Mouse (Mus musculus) CD8-positive naive resting alpha-beta T cell, adult 2 months (primary cell): Measurements from ENCODE around the gene 4930402H24Rik.
"Not testable (repeated sequence)": the region's sequence is repeated elsewhere in the genome, so short reads cannot be mapped to it uniquely, and the experiment has no call there.

Experiments
- DNase-seq, 2 experiments: peaks; one replicate each; pipeline ENCODE4 v3.0.0; 2022; ENCODE audit warnings: low read depth in 2 of 2, low spot score in 2 of 2

The 4930402H24Rik gene

DNA sequence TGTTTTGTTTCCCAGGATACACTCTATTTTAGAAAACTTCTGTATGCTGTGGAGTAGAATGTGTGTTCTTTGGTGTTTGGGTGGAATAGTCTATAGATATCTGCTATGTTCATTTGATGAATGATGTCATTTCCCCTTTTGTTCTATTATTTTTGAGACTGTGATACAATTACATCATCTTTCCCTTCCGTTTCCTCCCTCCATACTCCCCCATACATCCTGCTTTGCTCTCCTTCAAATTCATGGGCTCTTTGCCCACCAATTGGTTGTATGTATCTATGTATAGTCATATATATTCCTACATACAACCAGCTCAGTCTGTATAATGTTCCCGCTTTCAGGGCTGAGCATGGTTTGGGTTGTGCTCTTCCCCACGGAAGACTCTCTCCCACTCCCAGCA is 44.1 kb downstream of the 4930402H24Rik start:
- DNase-seq, result no peak

DNA sequence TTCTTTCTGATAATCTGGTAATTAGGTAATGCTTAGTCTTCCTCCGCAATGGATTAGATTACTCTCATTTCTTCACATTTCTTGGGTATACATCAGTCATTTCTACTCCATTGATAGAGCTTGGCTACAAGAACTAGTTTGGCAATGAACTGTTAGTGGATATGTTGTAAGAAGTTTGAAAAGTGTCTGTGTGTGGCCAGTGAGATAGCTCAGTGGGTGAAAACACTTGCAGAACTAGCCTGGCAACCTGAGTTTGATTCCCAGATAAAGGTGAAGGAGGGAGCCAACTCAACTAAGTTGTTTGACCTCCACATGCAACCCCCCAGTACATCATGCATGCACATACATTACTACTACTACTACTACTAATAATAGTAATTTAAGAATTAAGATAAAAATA is 53.2 kb downstream of the 4930402H24Rik start:
- no peak for DNase-seq

DNA sequence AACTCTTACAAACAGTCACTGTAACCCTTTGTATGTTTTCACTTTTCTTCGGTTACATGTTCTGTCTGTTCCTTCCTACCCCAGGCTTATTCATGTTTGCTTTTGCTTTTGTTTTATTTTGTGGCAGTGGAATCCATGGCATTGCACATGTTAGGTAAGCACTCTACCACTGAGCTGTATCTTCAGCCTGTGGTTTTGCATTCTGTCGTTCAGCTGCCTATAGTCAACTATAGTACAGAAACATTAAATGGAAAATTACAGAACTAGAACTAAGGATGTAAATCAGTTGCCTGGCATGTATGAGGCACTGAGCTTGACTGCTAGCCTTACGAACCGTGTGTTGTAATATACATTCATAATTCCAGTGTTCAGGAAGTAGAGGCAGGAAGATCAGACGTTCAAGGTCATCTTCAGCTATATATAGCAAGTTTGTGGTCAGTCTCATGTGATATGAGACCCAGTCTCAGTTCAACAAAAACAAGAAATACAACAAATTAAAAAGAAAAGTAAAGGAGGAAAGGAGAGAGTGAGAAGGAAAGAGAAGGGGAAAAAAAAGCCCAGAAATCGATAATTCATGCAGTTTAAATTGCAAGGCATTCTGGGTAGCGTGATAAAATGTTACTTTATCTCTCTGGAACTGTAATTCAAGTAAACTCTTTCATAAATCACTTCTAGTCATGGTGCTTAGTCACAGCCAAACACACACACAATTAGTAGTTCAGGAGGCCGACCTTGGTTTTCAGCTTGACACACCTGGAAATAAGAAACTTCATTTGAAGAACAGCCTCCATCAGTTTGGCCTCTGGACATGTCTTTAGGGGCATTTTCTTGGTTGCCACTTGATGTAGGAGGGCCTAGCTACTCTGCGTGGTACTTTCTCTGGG is 54.6 kb downstream of the 4930402H24Rik start:
- no peak for DNase-seq

DNA sequence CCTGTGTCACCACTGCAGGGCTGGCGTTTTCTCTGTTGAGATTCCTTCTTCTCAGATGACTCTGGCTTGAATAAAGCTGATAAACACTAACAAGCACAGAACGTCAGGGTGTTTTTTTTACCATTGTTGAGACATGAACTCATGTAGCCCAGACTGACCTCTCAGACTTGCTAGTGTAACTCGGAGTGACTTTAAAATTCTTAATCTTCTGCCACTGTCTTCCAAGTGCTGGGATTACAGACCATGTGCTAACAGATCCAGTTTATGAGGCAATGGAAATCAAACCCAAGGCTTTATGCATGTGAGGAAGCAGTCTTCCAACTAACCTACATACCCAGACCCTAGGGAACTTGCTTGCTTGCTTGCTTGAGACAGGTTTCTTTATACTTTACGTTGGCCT is 56.5 kb downstream of the 4930402H24Rik start:
- DNase-seq, result no peak

DNA sequence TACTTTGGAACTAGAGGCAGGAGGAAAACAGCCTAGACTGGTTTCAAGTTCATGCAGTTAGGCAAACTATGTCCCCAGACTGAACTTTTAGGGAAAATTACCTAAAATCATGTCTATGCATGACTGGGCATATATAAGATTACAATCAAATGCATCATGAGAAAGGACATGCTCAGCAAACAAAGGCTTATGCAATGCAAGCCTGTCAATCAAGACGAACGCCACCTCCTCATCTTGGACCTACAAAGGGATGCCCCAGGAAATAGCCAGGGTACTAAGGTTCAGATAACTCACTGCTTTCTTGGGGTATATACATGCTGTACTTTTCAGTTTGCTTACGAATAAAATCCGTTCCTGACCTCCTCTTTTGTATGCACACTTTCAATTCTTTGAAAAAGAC is 57.9 kb downstream of the 4930402H24Rik start:
- no peak for DNase-seq

DNA sequence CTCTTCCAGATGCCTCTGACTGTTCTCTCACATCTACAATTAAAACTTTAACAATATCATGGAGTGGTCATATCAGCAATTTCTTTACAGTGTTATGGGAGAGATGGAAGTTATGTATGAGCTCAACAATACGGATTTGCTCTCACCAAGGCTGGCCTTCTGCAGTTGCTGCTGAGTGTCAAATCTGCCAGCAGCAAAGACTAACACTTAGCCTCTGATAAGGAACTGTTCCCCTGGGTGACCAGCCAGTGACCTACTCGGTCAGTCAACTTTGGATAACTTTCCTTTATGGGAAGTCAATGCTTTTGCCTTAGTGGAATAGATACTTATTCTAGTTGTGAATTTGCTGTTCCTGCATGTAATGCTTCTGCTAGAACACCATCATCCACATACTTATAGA is 62.6 kb downstream of the 4930402H24Rik start:
- DNase-seq, result no peak

DNA sequence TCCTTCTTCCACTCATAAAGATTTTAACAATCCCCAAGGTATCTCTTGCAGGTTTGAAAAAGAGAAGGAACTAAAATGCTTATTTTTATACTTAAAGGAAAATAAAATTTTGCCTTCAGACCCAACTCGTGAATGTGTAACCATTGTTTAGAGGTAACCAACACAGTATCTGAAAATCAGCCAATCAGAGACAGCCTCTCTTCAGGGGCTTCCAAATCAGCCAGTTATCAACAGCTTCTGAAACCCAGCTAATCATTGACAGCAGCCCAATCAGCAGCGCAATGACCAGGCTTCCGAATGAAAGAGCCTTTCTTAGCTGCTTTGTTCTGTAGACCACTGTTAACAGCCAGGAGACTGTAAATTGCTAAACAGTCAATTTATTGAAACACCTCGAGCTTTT is 65.4 kb downstream of the 4930402H24Rik start:
- peak in 1 of 2 experiments; percentile 2 for DNase-seq

DNA sequence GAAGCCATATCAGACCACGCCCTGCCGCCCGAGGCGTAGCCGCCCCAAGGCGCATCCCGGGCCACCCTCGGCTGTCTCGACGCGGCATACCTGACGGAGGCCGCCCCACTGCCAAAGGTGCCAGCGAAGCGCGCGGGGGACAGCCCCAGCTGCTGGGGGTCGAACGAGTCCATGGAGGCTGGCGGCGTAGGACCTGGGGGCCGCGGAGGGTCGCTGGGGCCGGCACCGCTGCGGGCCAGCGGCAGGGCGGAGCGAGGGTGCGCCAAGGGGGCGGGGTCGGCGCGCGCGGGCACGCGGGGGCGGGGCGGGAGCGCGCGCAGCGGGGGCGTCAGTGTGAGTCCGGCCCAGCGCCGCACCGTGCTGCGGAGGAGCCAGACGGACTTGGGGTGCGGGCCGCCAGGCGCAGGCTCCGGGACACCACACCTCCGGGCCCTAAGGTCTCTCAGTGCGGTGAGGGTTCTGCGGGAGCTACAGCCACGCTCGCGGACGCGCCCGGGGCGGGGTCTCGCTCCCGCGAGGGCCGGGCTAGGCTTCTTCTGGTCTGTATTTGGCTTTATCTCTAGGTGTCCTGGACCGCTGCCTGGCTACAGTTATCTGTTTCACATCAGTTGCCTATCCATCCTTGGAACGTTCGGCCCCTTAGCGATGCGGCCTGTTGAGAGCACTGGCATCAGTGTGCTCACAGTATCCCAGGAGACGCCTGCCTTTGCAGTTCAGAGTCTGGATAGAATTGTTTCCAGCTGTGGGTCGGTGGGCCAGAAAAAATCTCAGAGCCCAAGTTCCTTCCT is 66.1 kb downstream of the 4930402H24Rik start:
- DNase-seq, result peak; percentile 51 to 71

DNA sequence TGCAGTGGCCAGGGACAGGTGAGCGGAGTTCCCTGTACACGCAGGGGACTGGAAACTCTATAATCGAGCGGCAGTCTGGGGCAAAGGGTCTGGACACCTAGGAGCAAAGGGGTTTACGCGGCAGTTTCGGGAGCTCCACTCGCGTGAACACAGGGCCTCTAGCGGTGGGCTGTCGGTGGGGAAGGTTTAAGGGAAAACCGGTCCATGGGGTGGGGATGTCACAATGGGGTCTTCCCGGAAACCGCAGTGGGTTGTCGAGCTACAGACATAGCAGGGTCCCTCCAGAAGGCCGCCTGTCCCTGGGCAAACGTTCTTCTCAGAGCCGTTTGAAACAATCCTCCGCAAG is 66.7 kb downstream of the 4930402H24Rik start:
- no peak for DNase-seq

DNA sequence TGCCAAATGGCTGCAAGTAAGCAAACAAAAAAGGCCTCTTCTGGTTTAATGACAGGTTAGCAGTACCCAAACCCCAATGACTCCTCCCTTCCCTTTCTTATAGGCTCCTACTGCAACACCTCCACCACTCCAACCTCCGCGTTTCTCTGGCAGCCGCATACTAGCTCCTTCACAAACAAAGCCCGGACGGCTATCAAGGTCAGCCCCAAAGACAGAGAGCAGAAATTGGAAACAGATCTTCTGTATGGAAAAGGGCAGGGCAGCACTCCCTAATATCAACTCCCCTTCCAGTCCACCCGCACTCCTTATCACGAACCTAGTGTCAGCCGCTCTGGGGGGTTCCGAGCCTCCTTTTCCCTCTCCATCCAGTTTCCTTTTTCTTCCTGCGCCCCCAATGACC is 67.1 kb downstream of the 4930402H24Rik start:
- peak in 1 of 2 experiments; percentile 2 for DNase-seq

DNA sequence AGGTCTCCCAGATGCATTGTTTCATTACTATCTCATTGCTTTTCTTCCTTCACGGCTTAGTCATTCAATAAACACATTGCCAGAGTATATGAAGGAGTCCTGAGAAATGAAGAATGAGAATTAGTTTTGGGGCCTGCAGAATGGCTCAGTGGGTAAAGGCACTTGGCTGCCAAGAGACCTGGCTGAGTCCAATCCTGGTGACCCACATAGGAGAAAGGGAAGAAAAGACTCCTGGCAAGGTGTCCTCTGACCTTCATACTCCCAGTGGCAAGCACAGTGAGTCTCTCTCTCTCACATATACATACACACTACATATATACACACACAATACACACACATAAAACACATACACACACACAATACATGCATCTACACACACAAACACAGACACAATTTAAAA is 68.1 kb downstream of the 4930402H24Rik start:
- DNase-seq, result no peak

DNA sequence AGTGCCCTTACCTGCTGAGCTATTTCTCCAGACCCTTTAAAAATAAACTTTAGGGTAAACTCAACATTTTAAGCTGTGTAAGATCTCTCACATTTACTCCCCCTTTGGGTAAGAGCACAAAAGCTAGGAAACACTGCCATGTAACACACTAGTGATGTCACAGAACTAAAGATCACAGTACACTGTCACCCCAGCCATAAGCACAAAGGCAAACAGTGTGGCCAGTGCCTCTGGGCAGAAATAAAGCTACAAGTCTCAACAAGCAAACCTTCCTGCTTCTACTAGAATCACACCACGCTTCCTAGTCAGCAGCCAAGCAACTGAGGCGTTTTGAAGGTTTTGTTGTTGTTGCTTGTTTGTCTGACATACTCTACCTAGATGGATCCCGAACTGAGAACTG is 72.5 kb downstream of the 4930402H24Rik start:
- DNase-seq, result no peak

DNA sequence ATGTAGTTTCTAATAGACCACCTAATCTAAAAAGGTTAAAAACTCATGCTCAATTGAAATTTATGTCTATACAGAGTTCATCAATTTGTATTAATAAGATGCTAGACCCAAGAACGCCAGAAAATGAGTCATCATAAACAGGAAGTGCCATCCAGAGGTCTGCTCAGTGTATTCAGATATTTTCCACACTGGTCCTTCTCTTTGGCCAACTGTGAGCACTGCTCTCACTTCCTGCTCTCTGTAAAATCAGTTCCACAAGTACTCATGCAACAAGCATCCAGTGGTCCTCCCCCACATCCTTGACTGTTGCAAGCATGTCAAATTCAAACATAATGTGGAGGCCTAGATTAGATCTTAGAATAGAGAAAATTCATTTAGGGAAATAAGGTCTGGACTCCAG is 73.6 kb downstream of the 4930402H24Rik start:
- DNase-seq, result no peak

DNA sequence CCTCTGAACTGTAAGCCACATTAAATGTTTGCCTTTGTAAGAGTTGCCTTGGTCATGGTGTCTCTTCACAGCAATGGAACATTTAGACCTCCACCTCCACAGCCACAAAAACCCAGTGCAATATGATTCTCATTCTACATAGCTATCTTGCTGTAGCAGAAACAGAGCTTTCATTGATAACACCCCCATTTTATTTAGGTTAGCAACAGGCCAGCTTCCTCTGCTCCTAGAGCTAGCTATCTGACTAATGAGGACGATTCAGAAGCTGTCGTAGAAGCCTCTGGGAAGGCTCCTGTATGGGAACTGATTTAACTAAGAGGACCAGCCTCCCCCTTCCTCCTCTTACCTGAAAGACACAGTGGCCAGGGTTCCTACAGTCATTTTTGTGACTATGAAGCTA is 74.2 kb downstream of the 4930402H24Rik start:
- no peak for DNase-seq

DNA sequence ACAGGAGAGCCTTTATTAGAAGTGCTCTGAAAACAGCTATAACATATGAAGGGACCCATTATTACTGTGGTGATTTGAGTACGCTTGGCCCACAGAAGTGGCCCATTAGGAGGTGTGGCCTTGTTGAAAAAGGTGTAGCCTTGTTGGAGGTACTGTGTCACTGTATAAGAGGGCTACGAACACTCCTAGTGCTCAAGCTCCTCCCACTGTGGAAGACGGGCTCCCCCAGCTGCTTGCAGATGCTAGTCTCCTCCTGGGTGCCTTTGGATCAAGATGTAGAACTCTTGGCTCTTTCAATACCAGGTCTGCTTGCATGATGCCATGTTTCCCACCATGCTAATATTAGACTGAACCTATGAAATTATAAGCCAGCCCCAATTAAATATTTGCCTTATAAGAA is 76.0 kb downstream of the 4930402H24Rik start:
- DNase-seq, result peak in 1 of 2 experiments; percentile 2

DNA sequence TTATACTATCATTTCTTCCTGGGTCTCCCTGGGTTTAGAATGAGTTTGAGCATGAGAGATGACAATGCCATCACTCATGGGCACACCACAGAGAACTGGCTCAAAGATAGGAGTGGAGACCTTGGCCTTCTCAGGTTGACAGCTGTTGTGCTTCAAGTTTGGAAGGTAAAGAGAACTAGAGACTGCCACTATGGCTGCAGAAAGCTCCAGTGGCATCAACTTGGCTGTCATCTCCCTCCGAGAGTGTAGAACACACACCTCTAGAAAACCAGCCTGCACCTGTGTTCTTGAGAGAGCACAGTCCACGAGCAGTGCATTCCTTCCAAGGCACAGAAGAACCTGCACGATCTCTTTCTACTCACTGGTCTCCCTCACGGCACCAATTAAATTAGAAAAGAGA is 76.7 kb downstream of the 4930402H24Rik start:
- DNase-seq, result no peak

DNA sequence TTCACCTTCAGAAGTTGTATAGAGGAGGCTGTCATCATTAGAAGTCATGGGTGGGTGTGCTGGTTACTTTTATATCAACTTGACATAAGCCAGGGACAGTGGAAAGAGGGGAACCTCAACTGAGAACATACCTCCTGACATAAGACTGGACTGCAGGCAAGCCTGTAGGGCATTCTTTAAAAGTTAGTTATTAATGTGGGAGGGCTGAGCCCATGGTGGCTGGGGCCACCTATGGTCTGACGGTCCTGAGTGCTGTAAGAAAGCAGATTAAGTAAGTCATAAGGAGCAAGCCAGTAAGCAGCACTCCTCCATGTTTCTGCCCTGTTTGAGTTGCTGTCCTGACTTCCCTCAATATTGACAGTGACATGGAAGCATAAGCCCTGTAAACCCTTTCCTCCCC is 77.5 kb downstream of the 4930402H24Rik start:
- no peak for DNase-seq

DNA sequence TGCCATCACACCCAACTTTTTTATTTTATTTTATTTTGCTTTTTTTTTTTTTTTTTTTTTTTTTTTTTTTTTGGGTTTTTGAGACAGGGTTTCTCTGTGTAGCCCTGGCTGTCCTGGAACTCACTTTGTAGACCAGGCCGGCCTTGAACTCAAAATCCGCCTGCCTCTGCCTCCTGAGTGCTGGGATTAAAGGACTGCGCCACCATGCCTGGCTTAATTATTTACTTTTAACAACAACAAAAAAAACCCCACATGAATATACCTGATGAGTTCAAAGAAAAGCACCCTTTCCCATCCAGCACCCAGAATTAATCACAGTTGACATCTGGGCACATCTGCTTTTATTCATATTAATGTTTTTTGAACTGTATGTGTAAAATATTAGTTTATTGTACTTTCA is 78.1 kb downstream of the 4930402H24Rik start:
- DNase-seq, result not testable (repeated sequence)

DNA sequence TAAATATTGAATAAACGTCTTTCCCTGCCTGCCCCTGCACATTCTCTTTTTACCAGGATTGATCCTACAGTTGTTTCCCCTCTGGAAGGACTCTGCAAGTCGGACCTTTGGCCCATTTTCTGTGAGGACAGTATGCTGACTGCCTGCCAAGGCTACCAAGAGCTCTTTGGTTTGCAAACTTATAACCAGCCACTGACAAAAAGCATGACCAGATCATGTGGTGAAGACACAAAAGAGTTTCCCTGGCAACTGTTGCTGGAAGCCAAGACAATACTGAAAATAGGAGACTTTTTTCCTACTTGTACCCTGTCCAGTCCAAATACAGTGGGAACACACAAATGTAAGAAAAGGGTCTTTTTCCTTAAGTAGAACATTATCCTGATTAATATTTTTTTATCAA is 78.8 kb downstream of the 4930402H24Rik start:
- no peak for DNase-seq

DNA sequence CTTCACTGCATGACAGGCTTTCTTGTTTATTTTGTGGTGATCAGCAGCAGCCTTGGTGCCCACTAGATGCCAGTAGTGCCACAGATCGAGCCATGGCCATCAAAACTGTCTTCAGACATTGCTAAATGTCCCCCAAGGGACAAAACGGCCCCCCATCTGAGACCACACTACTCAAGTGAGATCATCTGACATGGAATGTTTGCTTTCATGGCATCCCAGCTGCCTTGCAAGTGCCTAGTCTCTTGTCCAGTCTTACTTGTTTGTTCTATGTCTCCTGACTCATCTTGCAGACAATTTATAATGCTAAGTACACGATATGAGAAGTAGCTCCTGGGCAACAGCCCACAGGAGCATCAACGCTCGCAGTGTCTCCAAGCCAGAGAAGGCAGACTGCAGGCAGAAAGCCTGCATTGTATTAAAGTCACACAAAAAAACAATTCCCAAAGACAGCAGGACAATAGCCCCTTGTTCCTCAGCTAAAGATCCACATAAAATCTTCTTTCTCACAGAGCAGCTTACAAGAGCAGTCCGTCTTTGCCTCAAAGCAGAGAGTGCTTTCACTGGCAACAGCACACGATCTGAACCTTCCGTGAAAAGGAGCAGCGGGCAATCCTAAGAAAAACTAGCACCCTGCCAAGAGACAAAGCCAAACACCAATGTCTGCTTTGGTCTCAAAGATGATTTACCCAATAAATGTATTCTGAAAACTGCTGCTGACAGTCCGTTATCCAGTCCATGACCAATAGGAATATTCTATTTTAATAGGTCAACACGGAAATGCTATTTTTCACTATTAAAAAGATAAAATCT is 87.2 kb downstream of the 4930402H24Rik start:
- DNase-seq, result no peak

DNA sequence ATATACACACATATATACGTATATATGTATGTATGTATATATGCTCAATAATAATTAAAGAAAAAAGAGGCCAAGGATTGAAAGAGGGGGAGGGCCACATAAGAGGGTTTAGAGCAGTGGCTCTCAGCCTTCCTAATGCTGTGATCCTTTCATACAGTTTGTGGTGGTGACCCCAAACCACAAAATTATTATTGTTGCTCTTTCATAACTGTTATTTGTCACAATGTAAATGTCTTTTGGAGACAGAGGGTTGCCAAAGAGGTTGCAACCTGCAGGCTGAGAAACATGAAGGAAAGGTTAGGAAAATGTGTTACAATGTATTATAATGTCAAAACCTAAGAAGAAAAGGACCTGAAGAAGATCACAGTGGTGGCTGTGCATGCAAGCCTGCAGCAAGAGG is 88.3 kb downstream of the 4930402H24Rik start:
- no peak for DNase-seq

DNA sequence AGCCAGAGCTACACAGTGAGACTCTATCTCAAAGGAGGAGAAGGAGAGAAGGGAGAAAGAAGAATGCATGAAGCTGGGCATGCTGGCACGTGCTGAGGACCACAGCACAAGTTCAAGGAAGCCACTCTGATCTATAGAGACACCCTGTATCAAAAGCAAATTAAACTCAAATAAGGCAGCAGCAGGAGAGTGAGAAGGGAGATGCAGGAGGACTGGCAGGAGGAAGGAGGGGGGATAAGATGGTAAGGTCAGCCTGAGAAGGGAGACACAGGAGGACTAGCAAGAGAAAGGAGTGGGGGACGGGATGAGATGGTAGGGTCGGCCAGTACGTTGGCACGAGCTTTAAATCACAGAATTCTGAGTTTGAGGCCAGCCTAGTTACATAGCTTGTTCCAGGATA is 90.0 kb downstream of the 4930402H24Rik start:
- no peak for DNase-seq
